Mouse (Mus musculus): ENCODE results near the gene Slc39a11. TPM values are rescaled to one million over a fixed set of nuclear protein-coding genes. Genes with fewer than 3 reads are reported as not detected.
"Not testable (repeated sequence)": the region's sequence is repeated elsewhere in the genome, so short reads cannot be mapped to it uniquely, and the experiment has no call there.

The Slc39a11 gene
- polyA plus RNA-seq, 1 experiment from 2014 or later = 20.4 TPM

DNA sequence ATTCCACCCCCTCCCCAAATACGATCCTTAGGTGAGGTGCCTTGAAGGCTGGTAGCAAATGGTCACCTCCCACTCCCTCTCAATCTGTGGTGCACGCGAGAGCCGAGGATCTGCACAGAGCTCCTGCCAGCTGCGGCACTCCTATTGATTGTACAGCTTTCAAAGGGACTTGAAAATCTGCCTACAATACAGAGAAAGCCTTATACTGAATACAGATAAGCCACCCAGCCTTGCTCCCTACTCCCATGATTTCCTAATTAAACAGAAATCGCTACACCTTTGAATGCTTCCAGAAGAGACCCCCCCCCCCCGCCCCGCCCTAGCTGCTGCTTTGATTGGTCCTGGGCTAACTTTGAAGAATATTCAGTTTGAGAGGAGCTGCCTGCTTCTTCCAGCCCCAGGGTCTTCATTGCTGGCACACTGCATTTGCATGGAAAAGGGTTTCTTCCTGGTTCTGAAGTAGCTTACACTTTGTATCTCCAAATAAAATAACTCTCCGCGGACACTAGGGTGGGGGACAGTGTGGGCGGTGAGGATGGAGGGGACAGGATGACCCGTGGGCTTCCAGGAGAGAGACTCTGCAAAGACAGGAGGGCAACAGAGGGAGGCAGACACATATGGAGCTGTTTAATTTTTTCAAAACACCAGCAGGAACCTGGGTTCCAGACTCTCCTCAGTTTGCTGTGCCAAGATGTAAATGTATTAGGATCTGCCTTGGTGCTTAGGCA is 48.1 kb downstream of the Slc39a11 start:
- 62% methylated on average over 12 of the region's 12 CpGs for WGBS
- DNase-seq (ENCODE audit: low spot score) = peak; percentile 28
- H3K27ac ChIP-seq (replicated peaks) = peak overlapping the region; percentile 78
- H3K4me1 ChIP-seq = peaks cover 27% of the 10 kb centered on the region
- no peaks in the 10 kb centered on the region for H3K27me3 ChIP-seq (ENCODE audit: low read depth, poor library complexity, severe bottlenecking)
- H3K9me3 ChIP-seq (replicated peaks) = peaks cover 14% of the 10 kb centered on the region; the same call in 1 of the 2 replicates
- H3K36me3 ChIP-seq = no peaks in the 10 kb centered on the region
- no peak overlapping the region for H3K4me3 ChIP-seq

DNA sequence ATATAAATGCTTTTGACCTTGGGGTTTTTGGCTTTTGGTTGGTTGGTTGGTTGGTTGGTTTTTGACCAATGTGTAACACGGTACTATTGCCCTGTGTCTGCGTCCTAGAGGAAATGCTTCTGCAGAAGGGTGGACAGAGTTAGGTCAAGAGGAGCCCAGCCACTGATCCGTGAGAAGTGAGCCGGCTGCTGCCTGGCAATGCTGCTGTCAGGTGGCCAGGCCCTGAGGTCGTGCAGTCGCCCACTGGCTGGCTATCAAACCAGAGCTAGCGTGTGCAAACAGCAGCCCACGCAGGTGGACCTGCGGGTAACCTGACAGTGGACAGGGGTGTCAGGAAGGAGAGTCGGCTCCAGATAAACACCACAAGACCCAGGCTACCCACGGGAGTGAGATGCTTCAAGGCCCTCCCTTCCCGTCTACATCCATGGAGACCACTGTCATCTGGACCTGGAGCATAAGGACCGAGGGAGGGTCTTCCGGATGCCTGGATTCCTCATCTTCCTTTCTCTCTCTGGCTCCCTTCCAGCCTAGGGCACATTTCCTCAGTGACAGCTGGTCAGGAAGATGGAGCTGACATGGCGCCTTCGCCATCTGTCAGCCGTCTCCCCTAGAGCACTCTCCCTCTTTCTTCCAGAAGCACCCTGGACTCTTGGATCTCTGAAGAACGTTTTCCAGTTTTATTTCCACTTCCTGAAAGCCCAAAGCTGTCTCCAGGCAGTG is 49.2 kb downstream of the Slc39a11 start:
- Histone ChIP-seq H3K9me3 (replicated peaks) (0 out of 2 replicates have a peak, but pooled peaks cover 7% of the 10 kb centered on the region), H3K4me1 (peaks cover 27% of the 10 kb centered on the region), H3K27ac (replicated peaks) (peak overlapping the region; percentile 78; the same call in 1 of the 2 replicates), H3K36me3 (no peaks in the 10 kb centered on the region), H3K27me3 (ENCODE audit: low read depth, poor library complexity, severe bottlenecking) (no peaks in the 10 kb centered on the region), H3K4me3 (no peak overlapping the region)
- DNase-seq (ENCODE audit: low spot score) = no peak
- 85% methylated on average over 18 of the region's 18 CpGs for WGBS

DNA sequence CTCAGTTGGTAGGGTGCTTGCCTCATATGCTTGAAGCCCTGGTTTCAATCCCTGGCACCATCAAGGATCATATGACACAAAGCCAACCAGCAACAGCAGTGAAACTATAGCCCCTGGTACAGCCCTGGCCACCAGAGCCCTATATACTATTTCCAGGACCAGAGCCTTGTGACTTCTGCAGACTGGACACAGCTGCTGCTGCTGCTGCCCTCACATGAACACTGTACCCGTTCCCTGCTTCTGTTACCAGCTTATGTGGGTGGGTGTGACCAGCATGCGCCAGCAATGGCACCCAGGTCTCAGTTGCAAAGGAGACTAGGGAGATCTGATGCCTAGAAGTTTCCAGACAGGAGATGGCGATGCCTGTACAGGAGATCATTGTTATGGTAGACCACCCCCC is 52.2 kb downstream of the Slc39a11 start:
- 90% methylated on average over 3 of the region's 3 CpGs for WGBS
- Histone ChIP-seq H3K4me1 (peaks cover 26% of the 10 kb centered on the region), H3K4me3 (no peak overlapping the region), H3K9me3 (replicated peaks) (no peaks in the 10 kb centered on the region), H3K36me3 (no peaks in the 10 kb centered on the region), H3K27me3 (ENCODE audit: low read depth, poor library complexity, severe bottlenecking) (no peaks in the 10 kb centered on the region), H3K27ac (replicated peaks) (no peak overlapping the region)
- DNase-seq (ENCODE audit: low spot score) = no peak

DNA sequence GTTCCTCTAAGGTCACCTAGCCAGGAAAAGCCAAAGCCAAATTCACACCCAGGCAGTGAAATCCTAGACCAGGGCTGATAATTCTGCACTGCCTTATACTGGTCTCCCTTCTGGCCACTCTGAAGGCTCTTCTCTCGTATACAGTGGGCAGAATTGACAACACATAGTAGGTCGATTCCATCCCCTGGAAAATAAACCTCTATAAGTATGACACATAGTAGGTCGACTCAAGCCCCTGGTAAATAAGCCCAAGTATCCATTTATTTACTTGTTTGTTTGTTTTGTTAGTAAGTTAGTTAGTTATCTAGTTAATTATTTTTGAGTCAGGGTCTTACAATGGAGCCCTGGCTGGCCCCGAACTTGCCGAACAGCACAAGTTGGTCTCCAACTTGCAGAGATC is 54.7 kb downstream of the Slc39a11 start:
- H3K4me1 ChIP-seq = peaks cover 4% of the 10 kb centered on the region; the same call in 1 of the 2 replicates
- H3K27ac ChIP-seq (replicated peaks) = no peak overlapping the region
- H3K4me3 ChIP-seq = no peak overlapping the region
- H3K27me3 ChIP-seq (ENCODE audit: low read depth, poor library complexity, severe bottlenecking) = no peaks in the 10 kb centered on the region
- no peaks in the 10 kb centered on the region for H3K36me3 ChIP-seq
- no peak for DNase-seq (ENCODE audit: low spot score)
- 89% methylated on average over 5 of the region's 5 CpGs for WGBS
- no peaks in the 10 kb centered on the region for H3K9me3 ChIP-seq (replicated peaks)

DNA sequence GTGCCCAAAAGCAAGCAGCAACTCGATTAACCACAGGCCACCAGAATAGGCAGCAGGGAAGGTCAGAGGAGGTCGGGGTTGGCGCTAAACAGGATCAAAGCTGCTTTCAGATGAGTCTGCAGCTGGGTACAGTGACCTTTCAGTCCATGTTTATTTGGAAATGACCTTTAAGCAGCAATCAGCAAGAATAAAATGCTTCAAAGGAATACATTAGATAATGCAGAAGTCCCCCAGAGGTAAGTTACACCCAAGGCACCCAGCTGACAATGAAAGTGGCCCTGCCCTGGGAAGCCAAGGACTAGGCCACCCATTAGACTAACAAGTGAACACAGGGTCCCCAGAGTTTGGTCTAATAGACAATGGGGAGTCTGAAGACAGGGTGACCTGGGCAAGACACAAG is 60.9 kb downstream of the Slc39a11 start:
- peaks cover 27% of the 10 kb centered on the region for H3K4me1 ChIP-seq
- no peaks in the 10 kb centered on the region for H3K9me3 ChIP-seq (replicated peaks)
- DNase-seq (ENCODE audit: low spot score) = no peak
- H3K4me3 ChIP-seq = no peak overlapping the region
- peak overlapping the region; percentile 5; the same call in 1 of the 2 replicates for H3K27ac ChIP-seq (replicated peaks)
- no peaks in the 10 kb centered on the region for H3K27me3 ChIP-seq (ENCODE audit: low read depth, poor library complexity, severe bottlenecking)
- 72% methylated on average over 3 of the region's 3 CpGs for WGBS
- no peaks in the 10 kb centered on the region for H3K36me3 ChIP-seq

DNA sequence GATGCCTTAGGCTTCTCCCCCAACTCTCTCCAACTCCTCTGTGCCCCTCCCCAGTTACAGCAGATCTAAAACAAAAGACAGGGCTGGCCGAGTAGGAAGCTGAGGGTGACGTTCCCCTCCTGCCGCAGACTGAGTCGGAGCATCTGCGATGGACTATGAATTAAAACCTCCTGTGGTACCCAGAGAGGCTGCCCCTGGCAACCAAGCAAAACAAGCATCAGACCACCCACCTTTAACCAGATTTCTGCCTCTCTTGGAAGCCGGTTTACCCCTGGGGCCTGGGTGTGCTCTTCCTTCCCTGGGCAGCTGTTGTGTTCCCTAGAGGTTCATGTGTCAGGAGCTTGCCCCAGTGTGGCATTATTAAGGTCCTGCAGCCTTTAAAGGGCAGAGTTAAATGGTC is 63.5 kb downstream of the Slc39a11 start:
- Histone ChIP-seq H3K4me3 (no peak overlapping the region), H3K27ac (replicated peaks) (peak overlapping the region; percentile 69), H3K27me3 (ENCODE audit: low read depth, poor library complexity, severe bottlenecking) (no peaks in the 10 kb centered on the region), H3K4me1 (peaks cover 38% of the 10 kb centered on the region), H3K9me3 (replicated peaks) (no peaks in the 10 kb centered on the region), H3K36me3 (no peaks in the 10 kb centered on the region)
- WGBS = 41% methylated on average over 6 of the region's 6 CpGs
- DNase-seq (ENCODE audit: low spot score) = no peak

DNA sequence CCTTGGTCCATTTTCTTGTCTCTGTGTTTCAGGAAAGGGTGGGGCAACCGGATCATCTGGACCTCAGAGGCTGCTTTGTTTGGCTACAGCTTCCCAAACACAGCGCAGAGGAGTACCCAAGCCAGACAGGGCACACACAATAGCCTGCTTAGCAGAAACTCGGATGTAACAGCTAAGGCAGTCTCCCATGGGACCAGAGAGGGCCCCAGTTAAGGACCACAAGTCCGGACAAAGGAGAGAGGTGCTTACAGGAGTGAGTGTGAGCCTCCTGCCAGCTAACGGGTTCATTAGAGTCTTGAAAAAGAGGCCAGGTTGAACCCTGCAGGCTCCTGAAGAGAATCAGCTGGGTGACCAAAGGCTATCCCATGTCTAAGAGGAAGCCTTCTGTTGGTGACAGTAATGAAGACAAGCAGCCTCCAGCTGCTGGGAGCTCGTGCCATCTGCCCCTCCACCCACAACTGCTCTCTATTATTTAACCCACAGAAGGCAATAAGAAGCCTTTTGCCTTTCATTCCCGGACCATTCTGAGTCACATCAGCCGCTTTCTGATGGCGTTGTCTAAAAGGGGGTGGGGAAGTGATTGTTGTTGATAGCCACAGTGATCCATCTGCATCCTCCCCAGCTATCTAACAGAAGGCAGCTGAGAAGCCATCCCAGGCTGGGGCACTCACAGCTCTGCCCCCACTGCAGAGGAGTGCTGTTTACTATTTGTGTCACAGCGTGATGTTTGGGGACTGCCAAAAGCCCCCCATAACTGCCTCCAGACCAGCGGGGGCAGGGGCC is 65.8 kb downstream of the Slc39a11 start:
- peaks cover 35% of the 10 kb centered on the region for H3K4me1 ChIP-seq
- H3K4me3 ChIP-seq = no peak overlapping the region
- no peaks in the 10 kb centered on the region for H3K36me3 ChIP-seq
- H3K9me3 ChIP-seq (replicated peaks) = no peaks in the 10 kb centered on the region
- WGBS = 60% methylated on average over 11 of the region's 11 CpGs
- H3K27me3 ChIP-seq (ENCODE audit: low read depth, poor library complexity, severe bottlenecking) = no peaks in the 10 kb centered on the region
- no peak for DNase-seq (ENCODE audit: low spot score)
- H3K27ac ChIP-seq (replicated peaks) = peak overlapping the region; percentile 70

DNA sequence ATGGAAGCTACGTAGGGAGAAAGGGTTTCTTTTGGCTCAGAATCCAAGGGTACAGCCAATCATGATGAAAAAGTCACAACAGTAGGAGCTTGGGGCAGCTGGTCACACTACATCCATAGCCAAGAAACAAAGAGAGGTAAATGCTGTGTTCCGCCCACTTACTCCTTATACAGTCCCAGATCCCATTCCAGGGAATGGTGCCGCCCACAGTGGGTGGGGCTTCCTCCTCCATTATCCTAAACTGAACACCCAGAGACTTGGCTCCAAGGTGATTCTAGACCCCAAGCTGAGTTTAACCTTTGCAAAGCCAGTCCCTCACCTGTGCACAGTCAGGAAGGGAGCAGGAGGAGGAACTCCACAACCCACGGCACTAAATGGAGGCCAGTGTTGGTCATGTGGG is 72.7 kb downstream of the Slc39a11 start:
- no peak for DNase-seq (ENCODE audit: low spot score)
- H3K27ac ChIP-seq (replicated peaks) = no peak overlapping the region
- peaks cover 5% of the 10 kb centered on the region; the same call in 1 of the 2 replicates for H3K4me1 ChIP-seq
- H3K27me3 ChIP-seq (ENCODE audit: low read depth, poor library complexity, severe bottlenecking) = no peaks in the 10 kb centered on the region
- no peak overlapping the region for H3K4me3 ChIP-seq
- no peaks in the 10 kb centered on the region for H3K36me3 ChIP-seq
- no peaks in the 10 kb centered on the region for H3K9me3 ChIP-seq (replicated peaks)
- 87% methylated on average over 4 of the region's 4 CpGs for WGBS

DNA sequence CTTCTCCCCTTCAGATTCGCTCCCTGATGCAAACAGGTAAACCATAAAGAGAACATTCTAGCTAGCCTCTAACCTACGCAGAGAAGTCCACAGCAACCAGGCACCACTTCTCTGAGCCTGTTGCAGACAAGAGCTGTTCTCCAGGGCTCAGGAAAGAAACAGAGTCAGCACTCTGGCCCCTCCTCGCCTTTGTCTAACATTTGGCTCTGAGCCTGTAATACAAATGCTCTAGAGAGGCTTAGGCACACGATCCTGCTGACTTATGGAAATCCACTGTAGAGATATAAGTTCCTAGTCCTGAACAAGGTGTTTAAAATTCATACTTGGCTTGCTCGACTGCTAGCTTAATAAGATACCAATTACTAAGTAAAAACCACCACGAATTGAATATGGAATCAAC is 77.2 kb downstream of the Slc39a11 start:
- no peaks in the 10 kb centered on the region for H3K9me3 ChIP-seq (replicated peaks)
- H3K36me3 ChIP-seq = no peaks in the 10 kb centered on the region
- no peaks in the 10 kb centered on the region for H3K27me3 ChIP-seq (ENCODE audit: low read depth, poor library complexity, severe bottlenecking)
- no peak overlapping the region for H3K27ac ChIP-seq (replicated peaks)
- no peak for DNase-seq (ENCODE audit: low spot score)
- 81% methylated on average over 6 of the region's 6 CpGs for WGBS
- peaks cover 5% of the 10 kb centered on the region; the same call in 1 of the 2 replicates for H3K4me1 ChIP-seq
- H3K4me3 ChIP-seq = no peak overlapping the region

DNA sequence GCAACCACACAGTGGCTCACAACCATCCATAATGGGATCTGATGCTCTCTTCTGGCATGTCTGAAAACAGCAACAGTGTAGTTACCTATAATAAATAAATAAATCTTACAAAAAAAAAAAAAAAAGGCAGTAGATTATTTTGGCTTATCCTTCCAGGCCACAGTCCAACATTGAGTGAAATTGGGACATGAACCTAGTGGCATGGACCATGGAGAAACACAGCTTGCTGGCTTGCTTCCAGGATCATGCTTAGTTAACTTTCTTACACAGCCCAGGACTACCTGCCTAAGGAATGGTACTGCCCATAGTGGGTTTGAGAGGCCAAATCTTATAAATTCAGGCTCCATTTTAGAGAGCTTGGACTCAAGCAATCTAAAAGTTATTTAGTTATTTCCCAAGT is 78.3 kb downstream of the Slc39a11 start:
- H3K9me3 ChIP-seq (replicated peaks) = no peaks in the 10 kb centered on the region
- H3K4me1 ChIP-seq = peaks cover 5% of the 10 kb centered on the region; the same call in 1 of the 2 replicates
- no peaks in the 10 kb centered on the region for H3K27me3 ChIP-seq (ENCODE audit: low read depth, poor library complexity, severe bottlenecking)
- DNase-seq (ENCODE audit: low spot score) = no peak
- H3K4me3 ChIP-seq = no peak overlapping the region
- no peak overlapping the region for H3K27ac ChIP-seq (replicated peaks)
- no peaks in the 10 kb centered on the region for H3K36me3 ChIP-seq

DNA sequence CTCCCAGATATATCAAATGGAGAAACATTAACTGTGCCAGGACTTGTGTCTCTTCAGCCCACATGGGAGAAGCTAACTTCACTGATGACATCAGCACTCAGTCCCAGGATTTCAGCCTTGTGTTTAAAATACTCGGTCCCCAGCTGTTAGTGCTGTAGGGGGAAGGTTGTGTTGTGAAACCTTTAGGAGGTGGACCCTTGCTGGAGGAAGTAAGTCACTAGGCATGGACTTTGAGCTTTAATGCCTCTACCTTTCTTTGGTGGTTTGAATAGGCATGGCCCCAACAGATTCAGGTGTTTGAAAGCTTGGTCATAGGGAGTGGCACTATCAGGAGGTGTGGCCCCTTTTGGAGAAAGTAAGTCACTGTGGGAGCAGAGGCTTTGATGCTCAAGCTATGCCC is 80.9 kb downstream of the Slc39a11 start:
- WGBS = 86% methylated on average over 1 of the region's 1 CpGs
- Histone ChIP-seq H3K27me3 (ENCODE audit: low read depth, poor library complexity, severe bottlenecking) (peaks cover 7% of the 10 kb centered on the region; the same call in 1 of the 2 replicates), H3K36me3 (no peaks in the 10 kb centered on the region), H3K4me3 (no peak overlapping the region), H3K27ac (replicated peaks) (no peak overlapping the region), H3K4me1 (peaks cover 27% of the 10 kb centered on the region), H3K9me3 (replicated peaks) (no peaks in the 10 kb centered on the region)
- DNase-seq (ENCODE audit: low spot score) = no peak

DNA sequence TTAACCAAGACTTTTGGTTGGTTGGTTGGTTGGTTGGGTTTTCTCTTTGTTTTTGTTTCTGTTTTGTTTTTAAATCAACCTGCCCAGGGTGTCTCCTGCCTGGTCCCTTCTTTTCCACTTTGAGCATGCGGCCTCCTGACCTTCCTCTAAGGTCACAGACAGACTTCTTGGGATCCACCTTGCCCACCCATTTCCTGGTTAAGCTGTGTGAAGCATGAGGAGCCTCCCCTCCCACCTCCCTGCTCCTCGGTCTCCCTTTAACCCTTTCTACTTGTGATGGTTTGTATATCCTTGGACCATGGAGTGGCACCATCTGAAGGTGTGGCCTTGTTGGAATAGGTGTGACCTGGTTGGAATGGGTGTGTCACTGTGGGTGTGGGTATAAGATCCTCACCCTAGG is 82.0 kb downstream of the Slc39a11 start:
- H3K36me3 ChIP-seq; H3K27ac ChIP-seq (replicated peaks); H3K4me3 ChIP-seq; DNase-seq (ENCODE audit: low spot score); H3K27me3 ChIP-seq (ENCODE audit: low read depth, poor library complexity, severe bottlenecking); H3K9me3 ChIP-seq (replicated peaks): not testable (repeated sequence)
- WGBS = 76% methylated on average over 2 of the region's 2 CpGs
- H3K4me1 ChIP-seq = peaks cover 29% of the 10 kb centered on the region
